Mouse (Mus musculus): ENCODE results near the gene Tmc2. TPM values are rescaled to one million over a fixed set of nuclear protein-coding genes. Genes with fewer than 3 reads are reported as not detected.

The Tmc2 gene
- total RNA-seq, 2 experiments from 2014 or later, result not detected

DNA sequence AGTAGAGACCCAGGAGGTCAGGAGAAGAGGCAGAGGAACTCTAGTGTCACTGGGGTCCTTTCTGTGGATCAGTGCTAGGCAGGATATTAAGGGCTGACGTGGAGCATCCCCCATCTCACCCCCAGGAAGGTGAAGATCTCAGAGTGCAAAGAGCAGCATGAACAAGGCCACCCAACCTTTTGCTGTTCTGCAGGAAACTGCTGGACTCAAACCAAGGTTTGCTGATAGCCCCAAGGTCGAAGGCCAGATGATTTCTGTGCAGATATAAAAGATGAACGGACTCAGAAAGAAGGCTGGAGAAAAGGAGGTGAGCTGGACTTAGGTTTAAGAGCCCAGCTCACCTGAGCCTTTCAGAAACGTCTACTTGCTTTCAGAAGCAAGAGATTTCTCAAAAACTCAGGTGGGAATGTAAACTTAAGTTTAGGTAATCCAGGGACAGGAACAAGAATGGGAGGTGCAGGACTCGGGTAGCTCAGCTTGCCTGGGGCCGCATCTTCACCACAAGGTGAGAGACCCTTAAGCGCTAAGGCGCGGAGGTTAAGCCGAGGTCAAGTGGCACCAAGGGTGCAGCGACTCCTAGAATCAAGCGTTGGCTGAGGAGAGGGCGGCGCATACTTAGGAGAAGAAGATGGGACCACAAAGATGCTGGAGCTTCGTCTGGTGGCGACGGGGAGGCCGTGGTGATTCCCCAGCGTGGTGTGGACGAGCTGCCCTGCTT, 99.4 kb downstream of the Tmc2 start:
- no peak for ATAC-seq (replicated peaks; ENCODE audit: low FRiP score, poor library complexity, severe bottlenecking)

DNA sequence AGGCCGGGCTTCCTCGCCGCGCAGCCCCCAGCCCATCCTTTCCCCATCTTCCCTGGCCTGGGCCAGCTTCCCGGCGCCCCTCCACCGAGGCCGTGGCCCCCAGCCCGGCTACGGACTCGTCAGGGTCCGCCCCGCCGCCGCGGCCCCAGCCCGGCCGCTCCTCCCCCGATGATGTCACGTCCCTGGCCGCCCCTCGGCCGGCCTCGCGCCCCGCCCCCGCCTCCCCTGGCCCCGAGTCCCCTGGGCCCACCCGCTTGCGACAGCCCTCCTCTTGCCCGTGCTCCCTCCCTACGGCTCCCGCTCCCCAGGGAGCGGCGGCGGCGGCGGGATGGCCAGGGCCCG, 99.9 kb downstream of the Tmc2 start, which contains the start of gene Ebf4:
TSS of gene Ebf4 (plus strand) at position 234 of the 342 bp plus-strand sequence.
- ATAC-seq (replicated peaks; ENCODE audit: low FRiP score, poor library complexity, severe bottlenecking), result no peak

DNA sequence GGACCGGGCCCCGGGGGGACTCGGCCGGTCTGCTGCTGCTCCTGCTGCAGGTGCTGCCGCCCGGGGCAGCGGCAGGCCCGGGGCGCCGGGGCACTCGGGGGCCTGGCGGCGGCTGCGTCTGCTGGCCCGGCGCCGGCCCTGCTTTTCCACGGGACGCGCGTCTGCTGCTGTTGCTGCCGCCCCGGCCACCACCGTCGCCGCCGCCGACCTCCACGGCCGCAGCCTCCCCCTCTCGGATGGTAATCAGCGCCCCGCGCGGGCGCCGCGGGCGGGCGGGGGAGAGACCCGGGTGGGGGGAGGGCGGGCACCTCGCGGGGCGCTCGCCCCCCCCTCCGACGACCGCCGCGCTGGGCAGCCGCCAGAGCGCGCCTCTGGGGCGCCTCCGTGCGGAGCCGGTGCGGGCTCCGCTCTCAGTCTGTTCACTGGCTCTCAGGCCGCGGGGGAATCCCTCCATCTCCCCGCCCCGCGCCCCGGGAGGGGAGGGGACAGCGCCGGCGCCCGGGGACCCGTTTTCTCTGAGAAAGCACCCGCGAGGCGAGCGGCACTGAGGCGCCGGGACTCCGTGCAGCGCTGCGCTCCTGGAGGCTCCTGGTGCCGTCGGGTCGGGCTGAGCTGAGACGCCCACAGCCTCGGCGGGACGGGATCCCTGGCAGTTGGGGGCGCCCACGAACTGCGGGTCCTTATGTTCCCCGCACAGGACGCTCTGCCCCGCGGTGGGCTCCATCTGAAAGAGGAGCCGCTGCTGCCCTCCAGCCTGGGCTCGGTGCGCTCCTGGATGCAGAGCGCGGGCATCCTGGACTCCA, 100.5 kb downstream of the Tmc2 start:
- no peak for ATAC-seq (replicated peaks; ENCODE audit: low FRiP score, poor library complexity, severe bottlenecking)

DNA sequence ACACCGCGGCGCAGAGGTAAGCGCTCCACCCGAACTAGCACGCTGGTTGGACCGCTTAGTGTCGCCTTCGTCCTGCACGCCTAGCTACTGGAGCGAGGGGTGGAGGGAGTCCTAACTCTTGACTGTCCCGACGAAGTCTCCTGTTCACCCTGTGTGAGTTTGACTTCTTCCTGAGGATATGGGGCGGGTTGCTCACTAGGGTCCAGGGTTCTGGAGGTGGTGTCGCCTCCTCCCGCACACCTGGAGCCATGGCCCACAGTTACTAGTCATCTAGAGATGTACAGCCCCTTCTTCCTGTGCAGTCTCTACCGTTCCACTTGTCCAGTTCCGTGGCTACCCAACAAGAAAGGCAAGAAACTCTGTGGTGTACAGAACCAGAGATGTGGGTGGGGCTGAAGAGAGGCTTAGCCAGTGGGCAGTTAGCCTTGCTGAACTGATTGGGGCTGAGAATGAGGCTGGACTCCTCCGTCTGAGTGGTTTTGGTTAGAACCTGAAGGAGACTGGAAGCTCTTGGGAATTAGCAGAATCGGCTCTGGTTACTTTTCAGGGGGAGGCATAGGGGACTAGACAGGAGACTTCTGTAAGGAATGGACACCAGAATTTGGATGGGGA, 101.2 kb downstream of the Tmc2 start:
- no peak for ATAC-seq (replicated peaks; ENCODE audit: low FRiP score, poor library complexity, severe bottlenecking)

DNA sequence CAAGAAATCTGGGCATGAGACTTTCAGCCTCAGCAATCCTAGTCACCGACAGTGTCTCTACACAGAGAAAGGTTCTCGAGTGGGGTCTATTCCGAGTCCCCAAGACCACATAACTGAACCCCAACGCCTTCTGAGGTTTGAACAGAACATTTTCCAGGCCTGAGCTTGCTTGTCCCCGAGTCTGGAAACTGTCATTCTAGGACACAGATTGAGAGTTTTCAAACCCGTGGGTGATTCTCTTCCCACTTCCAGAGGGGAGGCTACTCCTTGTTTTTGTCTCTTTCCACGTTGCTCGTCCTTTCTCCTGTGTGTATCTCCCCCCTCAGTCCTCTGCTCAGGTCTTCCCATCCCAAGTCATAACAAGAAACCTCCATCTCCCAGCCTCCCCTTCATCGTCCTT, 102.6 kb downstream of the Tmc2 start:
- no peak for ATAC-seq (replicated peaks; ENCODE audit: low FRiP score, poor library complexity, severe bottlenecking)

DNA sequence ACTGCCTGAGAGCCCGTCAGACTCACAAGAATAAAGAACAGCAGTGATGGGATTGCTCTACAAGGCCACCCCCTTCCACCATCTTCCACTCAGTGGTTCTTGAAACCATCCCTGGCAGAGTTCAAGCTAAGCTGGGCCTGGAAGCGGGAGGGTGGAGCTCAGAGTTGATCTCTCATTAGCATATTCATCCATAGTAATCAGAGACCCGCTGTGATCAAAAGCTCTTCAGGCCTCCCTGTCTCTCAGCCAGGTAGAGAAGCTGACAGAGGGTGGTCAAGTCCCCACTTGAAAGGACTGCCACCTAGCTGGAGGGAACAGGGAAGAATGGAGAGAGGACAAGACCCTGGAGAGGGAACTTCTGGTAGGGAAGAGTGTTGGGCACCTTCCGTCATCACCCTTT, 108.0 kb downstream of the Tmc2 start:
- no peak for ATAC-seq (replicated peaks; ENCODE audit: low FRiP score, poor library complexity, severe bottlenecking)

Other genes starting within 250 kb of the Tmc2 start
- 0.42 TPM in 1 of 2 replicates, not detected in the other for gene Tgm3, start 182.8 kb upstream of the Tmc2 start, total RNA-seq (2015; ENCODE audit: low replicate concordance)
- 0.13 TPM in 1 of 2 replicates, not detected in the other for gene Tgm3, start 182.8 kb upstream of the Tmc2 start, total RNA-seq (2017; ENCODE audit: low replicate concordance)
- gene Tgm6, start 82.8 kb upstream of the Tmc2 start, total RNA-seq (2015; ENCODE audit: low replicate concordance), result not detected in 2 replicates
- not detected in 2 replicates for gene Tgm6, start 82.8 kb upstream of the Tmc2 start, total RNA-seq (2017; ENCODE audit: low replicate concordance)
- gene Snrpb, start 15.8 kb upstream of the Tmc2 start, total RNA-seq (2015; ENCODE audit: low replicate concordance), result 85.1 and 112 TPM in 2 replicates
- 53.6 and 69.1 TPM in 2 replicates for gene Snrpb, start 15.8 kb upstream of the Tmc2 start, total RNA-seq (2017; ENCODE audit: low replicate concordance)
- 125 and 137 TPM in 2 replicates for gene Nop56, start 79.2 kb downstream of the Tmc2 start, total RNA-seq (2015; ENCODE audit: low replicate concordance)
- 121 and 150 TPM in 2 replicates for gene Nop56, start 79.2 kb downstream of the Tmc2 start, total RNA-seq (2017; ENCODE audit: low replicate concordance)
- 64.6 and 87.9 TPM in 2 replicates for gene Idh3b, start 89.4 kb downstream of the Tmc2 start, total RNA-seq (2015; ENCODE audit: low replicate concordance)
- 21.9 and 47.5 TPM in 2 replicates for gene Idh3b, start 89.4 kb downstream of the Tmc2 start, total RNA-seq (2017; ENCODE audit: low replicate concordance)
- gene Ebf4, start 100.0 kb downstream of the Tmc2 start, total RNA-seq (2015; ENCODE audit: low replicate concordance), result not detected in 2 replicates
- 0.64 TPM in 1 of 2 replicates, not detected in the other for gene Ebf4, start 100.0 kb downstream of the Tmc2 start, total RNA-seq (2017; ENCODE audit: low replicate concordance)
- not detected in 2 replicates for gene Cpxm1, start 202.4 kb downstream of the Tmc2 start, total RNA-seq (2015; ENCODE audit: low replicate concordance)
- not detected in 2 replicates for gene Cpxm1, start 202.4 kb downstream of the Tmc2 start, total RNA-seq (2017; ENCODE audit: low replicate concordance)
- not detected in 2 replicates for gene Gm28372, start 210.0 kb downstream of the Tmc2 start, total RNA-seq (2015; ENCODE audit: low replicate concordance)
- not detected in 2 replicates for gene Gm28372, start 210.0 kb downstream of the Tmc2 start, total RNA-seq (2017; ENCODE audit: low replicate concordance)
- not detected in 2 replicates for gene 1700020A23Rik, start 210.1 kb downstream of the Tmc2 start, total RNA-seq (2015; ENCODE audit: low replicate concordance)
- gene 1700020A23Rik, start 210.1 kb downstream of the Tmc2 start, total RNA-seq (2017; ENCODE audit: low replicate concordance), result not detected in 2 replicates
- not detected in 2 replicates for gene Tmem239, start 211.3 kb downstream of the Tmc2 start, total RNA-seq (2015; ENCODE audit: low replicate concordance)
- gene Tmem239, start 211.3 kb downstream of the Tmc2 start, total RNA-seq (2017; ENCODE audit: low replicate concordance), result not detected in 2 replicates
- gene Vps16, start 229.1 kb downstream of the Tmc2 start, total RNA-seq (2015; ENCODE audit: low replicate concordance), result 74.6 and 122 TPM in 2 replicates
- 62.8 and 75.8 TPM in 2 replicates for gene Vps16, start 229.1 kb downstream of the Tmc2 start, total RNA-seq (2017; ENCODE audit: low replicate concordance)
- gene Pced1a, start 229.5 kb downstream of the Tmc2 start, total RNA-seq (2015; ENCODE audit: low replicate concordance), result 0.72 TPM in 1 of 2 replicates, not detected in the other
- gene Pced1a, start 229.5 kb downstream of the Tmc2 start, total RNA-seq (2017; ENCODE audit: low replicate concordance), result 1.2 and 1.9 TPM in 2 replicates

Measured in erythroid progenitor cell, adult 5-6 weeks (primary cell).